Mouse (Mus musculus) cortical plate, adult 2 months (tissue): ENCODE data around the gene Cep164.

Experiments
- CTCF ChIP-seq: fragments of 200-500 bp; IDR thresholded peaks from 2 replicates; pipeline ENCODE4 v1.5.1; 2011; ENCODE audit warnings: mild to moderate bottlenecking, control low read depth, low read length; ENCODE audit not compliant: insufficient read depth; ENCODE audit errors: extremely low read depth
- POLR2A ChIP-seq: fragments of 200-500 bp; IDR thresholded peaks from 2 replicates; pipeline ENCODE4 v1.6.1; 2011; ENCODE audit warnings: mild to moderate bottlenecking, low read length, control low read depth; ENCODE audit not compliant: insufficient read depth; ENCODE audit errors: extremely low read depth

DNA sequence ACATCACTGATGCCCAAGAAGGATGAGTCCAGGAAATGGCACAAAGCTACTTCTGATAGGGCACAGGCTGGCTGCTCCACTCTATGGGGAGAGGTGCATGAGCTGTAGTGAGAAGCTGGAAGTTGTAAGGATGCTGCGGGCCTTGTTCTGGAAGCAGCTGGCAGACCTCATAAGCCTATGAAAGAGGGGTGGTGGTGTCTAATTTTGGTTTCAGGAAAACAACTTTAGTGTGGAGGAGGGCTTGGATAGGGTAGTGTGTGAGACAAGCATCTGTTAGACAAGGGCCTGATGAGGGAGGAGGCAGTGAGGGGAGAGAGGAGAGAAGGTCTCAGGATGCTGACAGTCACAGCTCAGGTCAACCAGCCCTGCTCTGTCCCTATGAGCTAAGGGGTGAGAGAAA, 15.3 kb upstream of the Cep164 start:
- TF ChIP-seq POLR2A (no peak), CTCF (no peak)
